Mouse (Mus musculus) left cerebral cortex, adult 11 months (tissue): Measurements from ENCODE around the gene Zkscan2.
A peak's percentile ranks its signal among the peaks of the same experiment; 100 is the strongest.

Experiments used
- DNase-seq: peaks from one replicate; pipeline ENCODE4 v3.0.0; 2022; ENCODE audit warnings: low spot score

The Zkscan2 gene

GRCm38 (mm10) chr7:123500239-123501219, at the start of gene Zkscan2:
Gene Zkscan2 (minus strand): TSS chr7:123500449.
- DNase-seq: peak; percentile 90

GRCm38 (mm10) chr7:123529190-123529589, 28.9 kb upstream of the Zkscan2 start:
- DNase-seq: no peak

DNA sequence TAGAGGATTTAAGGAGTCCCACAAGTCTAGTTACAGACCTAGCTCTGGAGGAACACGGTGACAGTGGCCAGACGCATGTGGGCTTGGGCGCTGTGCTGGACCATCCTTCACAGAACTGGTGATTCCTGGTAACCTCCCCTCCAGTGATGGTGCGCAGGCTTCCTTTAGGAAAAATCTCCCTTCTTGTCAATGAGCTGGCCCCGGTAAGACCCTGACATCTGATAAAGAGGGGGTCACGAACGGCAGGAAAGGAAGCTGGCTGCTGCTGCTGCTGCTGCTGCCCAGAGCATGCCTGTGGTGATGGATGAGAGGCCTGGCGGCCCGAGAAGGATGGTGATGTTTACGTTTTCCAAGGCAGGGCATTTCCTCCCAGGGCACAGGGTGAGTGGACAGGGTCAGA, 25.5 kb upstream of the Zkscan2 start:
- no peak for DNase-seq

DNA sequence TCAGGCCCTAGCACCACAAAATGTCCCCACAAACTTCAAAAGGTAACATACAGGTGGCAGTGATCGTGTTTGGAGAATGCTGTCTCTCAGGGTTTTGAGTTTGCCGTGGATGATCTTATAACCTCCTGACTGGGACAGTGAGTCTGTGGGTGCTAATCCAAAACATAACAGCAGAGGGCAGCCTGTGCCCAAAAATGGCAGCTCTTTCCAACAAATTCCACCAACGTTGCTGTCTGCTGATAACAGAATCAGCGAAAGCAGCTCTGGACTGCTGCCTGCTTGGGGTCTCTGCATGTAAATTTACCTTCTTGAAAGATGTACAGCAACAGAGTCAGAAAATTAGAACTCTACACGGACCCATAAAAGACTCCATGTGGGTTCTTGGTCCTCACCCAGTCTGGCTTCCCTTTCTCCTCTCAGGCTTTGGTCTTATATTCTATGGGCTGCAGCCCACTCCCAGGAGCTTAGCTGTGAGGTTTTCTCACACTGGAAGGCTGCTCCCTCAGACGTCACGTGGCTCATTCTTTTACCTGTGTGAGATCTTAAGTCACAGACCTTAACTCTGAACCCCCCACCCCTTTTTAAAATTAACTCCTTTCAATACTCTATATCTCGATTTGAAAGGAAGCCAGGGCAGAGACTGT, 24.1 kb upstream of the Zkscan2 start:
- peak; percentile 75 for DNase-seq

GRCm38 (mm10) chr7:123507946-123508345, 7.7 kb upstream of the Zkscan2 start:
- DNase-seq: no peak

GRCm38 (mm10) chr7:123503358-123503757, 3.1 kb upstream of the Zkscan2 start:
- DNase-seq: no peak

- peak; percentile 9 for DNase-seq
Measured at GRCm38 (mm10) chr7:123499481-123500238, 589 bp downstream of the Zkscan2 start.

GRCm38 (mm10) chr7:123487703-123488102, 12.5 kb downstream of the Zkscan2 start:
- peak; percentile 27 for DNase-seq

- DNase-seq: no peak
Measured at GRCm38 (mm10) chr7:123467961-123468360, 32.3 kb downstream of the Zkscan2 start.

DNA sequence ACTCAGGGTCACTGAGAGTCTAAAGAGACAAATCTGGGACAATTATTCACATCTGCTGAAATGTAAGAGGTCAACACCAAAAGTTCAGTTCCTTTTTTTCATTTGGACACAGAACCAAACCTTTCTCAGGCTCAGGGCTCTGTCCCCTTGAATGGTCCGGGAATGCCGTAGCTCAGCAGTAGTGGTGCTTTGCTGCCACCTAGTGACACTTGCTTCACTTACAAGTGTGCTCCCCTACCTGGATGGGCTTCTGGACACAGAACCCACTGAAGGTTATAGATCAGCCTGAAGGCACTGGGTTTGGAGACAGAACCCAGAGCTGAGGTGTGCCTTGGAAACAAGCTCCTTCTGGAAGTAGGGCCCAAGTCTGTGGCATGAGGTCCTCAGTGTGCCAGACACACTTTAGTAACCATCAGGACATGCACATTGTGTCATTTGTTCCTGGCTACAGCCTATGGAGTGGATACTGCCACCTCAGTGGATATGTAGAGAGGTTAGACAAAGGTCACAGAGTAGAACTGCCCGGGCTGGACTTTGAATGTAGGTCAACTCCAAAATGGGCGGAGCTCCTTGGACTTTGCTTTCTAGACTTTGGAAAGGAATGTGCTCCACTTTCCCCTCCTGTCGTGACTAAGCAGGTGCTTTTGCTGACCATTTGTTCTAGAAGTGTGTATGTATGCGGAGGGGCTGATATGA, 34.4 kb downstream of the Zkscan2 start:
- peak; percentile 19 for DNase-seq

DNA sequence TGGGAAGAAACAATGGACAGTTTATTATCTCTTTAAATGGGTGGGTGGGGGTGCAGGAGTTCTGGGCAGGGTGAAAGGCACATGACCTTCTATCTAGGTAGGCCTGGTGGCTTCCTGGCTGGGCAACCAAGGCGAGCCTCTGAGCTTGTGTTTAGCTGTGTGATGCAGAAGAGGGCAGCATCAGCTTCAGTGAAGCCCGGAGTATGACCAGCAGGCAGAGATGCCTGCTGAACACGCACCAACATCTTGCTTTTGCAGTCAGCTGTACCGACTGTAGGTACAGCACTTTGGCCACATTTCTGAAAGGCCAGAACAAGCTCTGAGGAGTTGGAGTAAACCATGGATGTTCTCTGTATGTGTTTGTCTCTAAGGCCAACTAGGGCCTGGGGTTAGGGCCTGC, 36.7 kb downstream of the Zkscan2 start:
- no peak for DNase-seq

DNA sequence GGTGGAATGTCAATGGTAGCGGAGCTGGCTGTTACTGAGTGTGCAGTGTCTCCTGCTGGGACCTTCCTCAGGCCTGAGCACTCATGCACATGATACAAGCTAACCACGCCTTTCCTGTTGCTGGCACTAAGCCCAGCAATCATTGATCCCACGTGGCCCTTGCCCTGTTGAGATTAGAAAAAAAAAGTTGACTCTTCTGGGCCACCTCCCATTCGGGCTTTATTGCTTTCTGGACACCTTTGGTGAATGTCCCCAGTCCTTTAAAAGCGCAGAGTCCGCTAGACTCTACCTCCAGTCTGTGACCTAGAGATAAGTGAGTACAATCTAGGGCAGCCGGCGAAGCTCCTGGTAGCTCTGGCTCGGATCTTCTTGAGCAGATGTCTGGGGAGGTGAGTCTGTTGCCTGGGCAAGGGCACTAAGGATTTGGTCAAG, 38.2 kb downstream of the Zkscan2 start, which contains the start of gene Aqp8:
Aqp8 (plus strand) TSS at position 222 of the 432 bp plus-strand sequence.
- DNase-seq: no peak

DNA sequence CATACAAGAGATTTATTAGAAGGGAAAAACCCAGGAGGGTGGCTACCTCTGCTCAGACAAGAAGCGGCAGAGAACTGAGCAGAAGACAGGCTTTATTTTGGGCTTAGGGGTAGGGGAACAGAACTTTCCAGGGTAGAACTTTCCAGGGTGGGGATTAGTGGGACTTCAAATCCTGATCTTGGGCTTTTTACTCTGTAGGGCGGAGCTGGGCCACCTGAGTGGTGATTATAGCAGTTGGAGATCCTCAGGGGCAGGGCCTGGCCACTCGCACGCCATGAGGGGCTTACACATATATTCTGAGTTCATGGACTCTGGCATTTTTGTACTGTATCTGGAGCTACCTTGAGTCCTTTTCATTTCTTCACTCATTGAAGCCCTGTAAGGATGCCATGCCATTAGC, 38.9 kb downstream of the Zkscan2 start:
- DNase-seq: no peak

DNA sequence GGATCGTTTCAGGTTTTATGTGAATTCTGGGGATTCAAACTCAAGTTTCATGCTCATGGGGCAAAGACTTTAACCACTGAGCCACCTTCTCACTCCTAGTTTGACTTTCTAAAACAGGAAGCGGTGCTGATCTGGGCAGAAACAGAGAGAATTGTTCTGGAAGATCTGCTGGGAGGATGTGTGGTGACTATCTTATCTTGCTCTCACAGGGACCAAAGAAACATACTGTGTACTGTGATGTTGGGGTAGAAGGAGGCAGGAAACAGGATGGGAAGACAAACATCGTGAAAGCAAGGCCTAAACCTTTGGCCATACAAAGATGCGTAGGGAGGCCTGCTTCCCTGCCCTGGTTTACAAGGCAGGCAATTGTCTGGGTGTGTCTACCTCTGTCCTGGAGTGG, 41.0 kb downstream of the Zkscan2 start:
- no peak for DNase-seq

GRCm38 (mm10) chr7:123458309-123458708, 41.9 kb downstream of the Zkscan2 start:
- DNase-seq: no peak

DNA sequence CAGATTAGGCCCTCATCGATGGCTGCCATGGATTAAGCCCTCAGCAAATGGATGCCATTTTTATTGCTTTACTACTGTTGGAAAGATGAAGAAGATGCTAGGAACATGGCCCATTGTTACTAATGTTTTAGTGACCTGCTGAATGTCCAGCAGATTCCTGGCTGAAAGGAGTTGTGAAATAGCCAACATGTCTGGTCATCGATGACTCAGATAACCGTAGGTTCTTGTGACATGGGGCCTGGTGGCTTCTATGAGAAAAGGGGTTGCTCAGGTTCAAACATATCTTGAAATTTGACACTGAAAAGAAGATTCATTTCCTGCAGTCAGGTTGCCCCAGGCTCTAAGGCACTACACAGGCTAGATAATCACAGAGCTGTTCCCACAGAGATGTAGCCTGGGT, 45.2 kb downstream of the Zkscan2 start:
- DNase-seq: no peak

DNA sequence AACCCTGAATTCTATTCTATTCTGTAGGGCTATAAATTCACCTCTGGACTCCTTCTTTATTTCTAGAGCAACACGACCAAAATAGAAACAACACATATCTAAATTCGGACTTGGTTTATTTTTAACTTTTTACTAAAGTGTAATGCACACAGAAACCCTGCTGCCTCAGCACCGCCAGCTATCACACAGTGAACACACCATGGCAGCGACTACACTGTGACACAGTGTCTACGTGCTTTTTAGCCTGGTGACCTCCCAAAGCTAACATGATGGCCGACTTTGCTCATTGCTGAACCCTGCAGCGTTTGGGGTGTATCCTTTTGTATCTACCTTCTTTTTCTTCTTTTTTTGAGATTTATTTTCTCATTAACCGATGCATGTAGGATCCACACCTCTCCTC, 47.2 kb downstream of the Zkscan2 start:
- DNase-seq: no peak

- DNase-seq: no peak
Measured at GRCm38 (mm10) chr7:123452551-123452950, 47.7 kb downstream of the Zkscan2 start.

DNA sequence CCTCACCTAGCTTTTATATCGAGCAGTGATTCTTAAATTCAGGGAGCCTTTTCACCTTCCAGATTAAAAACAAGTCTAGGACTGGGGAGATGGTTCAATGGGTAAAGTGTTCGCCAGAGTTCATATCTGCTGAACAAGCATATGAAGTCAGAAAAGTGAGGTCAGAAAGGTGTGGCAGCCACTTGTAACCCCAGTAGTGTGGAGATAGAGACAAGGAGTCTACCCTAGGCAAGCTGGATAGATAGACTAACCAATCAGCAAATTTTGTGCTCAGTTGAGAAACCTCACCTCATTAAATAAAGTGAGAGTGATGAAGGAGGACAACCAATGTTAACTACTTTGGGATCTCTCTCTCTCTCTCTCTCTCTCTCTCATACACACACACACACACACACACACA, 49.7 kb downstream of the Zkscan2 start:
- DNase-seq: no peak

DNA sequence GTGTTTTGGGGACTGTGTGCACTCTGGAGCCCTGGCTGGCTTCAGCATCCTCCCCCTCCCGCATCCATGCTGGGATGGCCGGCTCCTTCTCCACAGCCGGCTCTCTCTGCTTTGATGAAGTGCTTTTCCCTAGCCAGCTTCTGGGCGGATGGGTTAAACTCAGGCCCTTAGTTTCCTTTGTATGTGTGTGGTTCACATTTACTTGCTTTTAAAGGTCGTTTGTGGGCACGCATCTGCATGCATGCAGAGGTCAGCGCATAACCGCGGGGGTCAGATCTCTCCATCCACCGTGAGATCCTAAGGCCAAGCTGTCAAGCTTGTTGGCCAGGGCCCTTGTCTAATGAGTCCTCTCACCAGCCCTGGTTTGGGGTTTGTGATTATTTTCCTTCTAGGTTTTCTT, 50.6 kb downstream of the Zkscan2 start:
- DNase-seq: no peak

GRCm38 (mm10) chr7:123448794-123449193, 51.5 kb downstream of the Zkscan2 start:
- DNase-seq: no peak

DNA sequence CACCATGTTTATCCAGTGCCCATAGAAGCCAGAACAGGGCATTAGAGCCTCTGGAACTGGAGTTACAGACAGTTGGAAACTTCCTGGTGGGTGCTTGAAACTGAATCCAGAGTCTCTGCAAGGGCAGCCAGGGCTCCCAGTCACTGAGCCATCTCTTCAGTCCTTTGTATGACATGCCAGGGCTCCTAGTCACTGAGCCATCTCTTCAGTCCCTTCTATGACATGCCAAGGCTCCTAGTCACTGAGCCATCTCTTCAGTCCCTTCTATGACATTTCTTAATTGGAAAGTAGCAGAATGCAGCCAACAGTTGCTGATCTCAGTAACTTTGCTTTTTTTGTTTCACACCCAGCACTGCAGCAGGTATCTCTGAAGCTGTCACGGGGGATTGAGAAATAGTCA, 58.2 kb downstream of the Zkscan2 start:
- no peak for DNase-seq
